Mouse (Mus musculus): ENCODE measurements at regions not wholly inside any gene's neighbourhood (a gene's known extent, or its start where the extent isn't known, plus 50 kb on each side); places are given as distances from the start of the nearest gene placed in this dataset.

- peak; percentile 44 to 49 for DNase-seq
Observed at GRCm38 (mm10) chr1:194878440-194878839, 60.2 kb upstream of the Cd34 start.

- peak; percentile 95 to 98 for DNase-seq
Observed at GRCm38 (mm10) chr1:194879324-194880233, 59.0 kb upstream of the Cd34 start.

- DNase-seq: no peak
Observed at GRCm38 (mm10) chr1:194881556-194882223, 56.9 kb upstream of the Cd34 start.

GRCm38 (mm10) chr1:194885071-194885686 is 53.4 kb upstream of the Cd34 start:
- no peak for DNase-seq

- peak in 1 of 2 experiments; percentile 36 for DNase-seq
Observed at GRCm38 (mm10) chr1:194885687-194886077, 52.9 kb upstream of the Cd34 start.

Data from kidney, postnatal 25 days (tissue).